Mouse (Mus musculus): ENCODE measurements around the gene Gm17521.
"Not testable (repeated sequence)": the region's sequence is repeated elsewhere in the genome, so short reads cannot be mapped to it uniquely, and the experiment has no call there.

The Gm17521 gene

DNA sequence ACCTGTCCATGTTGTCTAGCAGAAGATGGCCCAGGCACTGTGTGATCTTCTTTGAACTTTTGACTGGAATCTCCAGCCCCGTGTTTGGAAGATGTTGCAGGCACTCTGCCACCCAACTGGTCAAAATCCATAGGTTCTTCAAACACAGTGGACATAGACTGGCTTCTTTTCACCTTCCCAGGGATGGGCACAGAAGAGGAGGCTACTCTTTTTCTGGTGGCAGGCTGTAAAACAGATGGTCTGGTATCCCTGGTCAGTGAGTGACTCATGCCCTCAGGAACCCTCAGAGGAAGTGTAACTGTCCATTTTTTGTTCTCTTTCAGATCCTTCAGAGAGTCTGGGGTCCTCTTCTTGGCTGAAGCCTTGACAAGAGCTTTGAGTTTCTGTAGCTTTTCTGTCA lies at the start of gene Gm17521:
TSS of gene Gm17521 (minus strand) at position 101 of the 400 bp plus-strand sequence.
- DNase-seq (ENCODE audit: low read depth, low spot score) = not testable (repeated sequence)

DNA sequence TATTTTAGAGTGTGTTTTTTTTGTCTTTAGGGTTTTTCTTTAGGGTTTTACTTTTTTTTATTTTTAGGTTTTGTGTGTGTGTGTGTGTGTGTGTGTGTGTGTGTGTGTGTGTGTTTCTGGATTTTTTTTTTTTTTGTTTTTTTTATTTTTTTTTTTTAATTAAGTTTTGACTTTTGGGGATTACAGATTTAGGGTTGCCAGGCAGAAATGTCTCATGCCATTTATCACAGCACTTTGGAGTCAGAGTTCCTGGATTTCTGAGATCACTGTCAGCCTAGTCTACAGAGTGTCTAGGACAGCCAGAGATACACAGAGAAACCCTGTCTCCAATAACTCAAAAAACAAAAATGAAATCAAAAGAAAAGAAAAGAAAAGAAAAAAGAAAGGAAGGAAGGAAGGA lies 14.5 kb upstream of the Gm17521 start:
- DNase-seq (ENCODE audit: low read depth, low spot score) = no peak

DNA sequence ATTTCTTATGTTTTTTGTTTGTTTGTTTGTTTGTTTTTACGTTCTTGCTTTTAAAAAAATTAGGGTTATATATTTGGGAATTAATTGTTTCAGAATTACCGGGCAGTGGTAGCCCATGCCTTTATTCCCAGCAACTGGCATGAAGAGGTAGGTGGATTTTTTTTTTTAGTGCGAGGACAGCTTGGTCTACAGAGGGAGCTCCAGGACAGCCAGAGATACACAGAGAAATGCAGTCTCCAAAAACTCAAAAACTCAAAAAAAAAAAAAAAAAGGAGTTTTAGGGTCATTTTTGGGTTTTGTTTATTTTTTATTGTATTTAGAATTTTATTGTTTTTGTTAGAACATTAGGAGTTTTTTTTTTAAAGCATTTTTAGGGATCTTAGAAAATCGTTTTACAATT lies 14.0 kb upstream of the Gm17521 start:
- DNase-seq (ENCODE audit: low read depth, low spot score) = no peak

All from WW6 (cell line).